Mouse (Mus musculus): ENCODE data around the gene Lrrc51.

The Lrrc51 gene

DNA sequence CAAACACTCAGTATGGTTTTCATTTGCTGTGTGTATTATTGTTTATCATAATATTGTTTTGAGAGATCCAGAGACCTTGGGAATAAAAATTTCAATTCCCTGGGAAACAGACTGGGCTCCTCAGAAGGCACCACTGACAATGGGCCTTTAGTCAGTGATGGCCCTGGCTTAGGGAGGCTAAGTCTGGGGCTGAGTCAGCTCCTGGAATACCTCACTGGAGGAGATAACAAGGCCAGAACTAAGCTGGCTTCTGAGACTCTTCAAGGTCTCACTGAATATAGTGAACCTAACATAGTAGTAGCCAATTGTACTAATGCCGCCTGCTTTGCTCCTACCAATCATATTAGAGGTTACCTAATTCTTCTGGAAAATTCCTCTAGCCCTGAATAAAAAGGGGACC is 57.7 kb downstream of the Lrrc51 start:
- no peak for DNase-seq

GRCm38 (mm10) chr7:101871296-101871695 is 62.4 kb downstream of the Lrrc51 start:
- DNase-seq: no peak

DNA sequence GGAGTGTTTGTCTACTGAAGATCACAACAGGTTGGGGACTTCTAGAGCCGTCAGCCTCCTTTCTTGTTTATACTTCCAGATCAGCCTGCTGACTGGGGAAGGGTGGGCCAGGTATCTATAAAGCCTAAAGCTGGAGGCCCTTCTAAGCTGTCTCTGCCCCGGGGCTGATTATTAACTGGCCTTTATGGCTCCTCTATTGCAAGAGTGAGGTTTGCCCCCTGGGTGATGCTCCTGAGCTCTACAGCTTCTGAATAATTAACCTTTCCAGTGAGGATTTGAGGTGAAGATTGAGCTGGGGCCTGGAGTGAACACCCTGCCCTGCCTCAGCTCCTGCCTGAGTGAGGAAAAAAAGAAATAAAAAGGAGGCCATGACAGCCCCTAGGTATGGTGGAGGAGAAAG is 63.1 kb downstream of the Lrrc51 start, which contains the start of gene Folr1:
TSS of gene Folr1 (minus strand) at position 160 of the 400 bp plus-strand sequence.
- DNase-seq: peak; percentile 85

- DNase-seq: peak; percentile 49
Measured at GRCm38 (mm10) chr7:101869163-101869500, 64.6 kb downstream of the Lrrc51 start.

DNA sequence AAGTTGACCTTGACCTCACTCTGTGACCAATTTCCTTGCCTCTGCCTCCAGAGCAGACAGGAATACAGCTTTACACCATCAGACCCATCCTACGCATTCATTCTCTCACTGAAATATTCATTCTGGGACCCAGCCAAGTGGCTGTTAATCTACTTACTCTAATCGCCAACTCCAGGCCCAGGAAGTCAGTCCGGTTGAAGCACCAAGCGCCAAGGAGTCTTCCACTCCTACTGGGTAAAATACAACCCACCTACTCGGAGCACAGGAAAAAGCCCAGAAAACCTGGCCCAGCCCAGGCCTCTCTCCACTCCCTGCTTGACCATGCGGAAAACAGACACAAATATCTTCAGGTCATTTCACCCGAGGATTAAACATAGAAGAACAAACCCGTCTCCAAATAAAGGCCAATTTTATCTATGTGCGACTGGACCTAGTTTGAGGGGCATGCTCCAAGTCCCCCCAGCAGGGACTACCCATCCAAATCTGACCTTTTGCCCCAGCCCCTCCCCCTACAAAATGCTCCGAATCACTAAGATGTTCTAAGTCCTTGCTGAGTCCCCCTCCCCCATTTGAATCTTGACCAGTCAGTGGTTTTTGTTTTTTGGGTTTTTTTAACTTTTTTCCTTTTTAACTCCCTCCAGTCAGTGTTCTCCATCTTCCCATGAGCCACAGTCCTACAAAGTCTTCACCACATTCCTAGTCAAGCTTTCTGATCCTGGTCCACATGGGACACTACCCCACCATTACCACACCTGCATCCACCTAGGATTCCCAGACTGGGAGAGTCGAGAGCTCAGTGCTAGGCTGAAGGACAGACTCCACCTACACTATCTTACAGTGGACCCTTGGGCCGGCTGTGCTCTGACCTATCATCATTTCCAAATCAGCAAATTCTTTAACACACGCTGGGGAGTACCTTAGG is 65.2 kb downstream of the Lrrc51 start:
- DNase-seq: peak; percentile 78

GRCm38 (mm10) chr7:101867482-101867881 is 66.2 kb downstream of the Lrrc51 start:
- no peak for DNase-seq

- DNase-seq: no peak
Measured at GRCm38 (mm10) chr7:101866491-101867265, 67.0 kb downstream of the Lrrc51 start.

DNA sequence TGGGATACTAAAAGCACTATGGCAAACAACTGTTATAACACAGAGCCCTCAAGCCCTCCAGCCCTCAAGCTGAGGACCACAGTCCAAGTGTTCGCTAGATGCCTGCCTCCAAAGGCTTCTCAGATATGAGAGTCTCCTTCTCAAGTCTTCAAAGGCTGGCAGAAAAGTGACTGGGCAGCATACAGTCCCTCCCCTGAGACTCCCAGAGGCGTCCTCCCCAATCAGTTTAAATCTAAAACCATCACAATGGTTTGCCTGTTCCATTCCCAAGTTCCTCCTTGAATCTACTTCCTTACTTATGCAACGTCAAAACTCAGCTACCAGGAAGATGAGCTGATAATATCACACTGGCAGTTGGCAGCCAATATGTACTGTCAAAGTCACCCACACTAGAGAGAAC is 70.3 kb downstream of the Lrrc51 start, which contains the start of gene Anapc15:
TSS of gene Anapc15 (plus strand) at position 301 of the 400 bp plus-strand sequence.
- DNase-seq: no peak
